Mouse (Mus musculus) kidney, embryonic 16.5 days (tissue): ENCODE results near the gene Hspb6. TPM values are rescaled to one million over a fixed set of nuclear protein-coding genes. Genes with fewer than 3 reads are reported as not detected.

Experiments used
- ATAC-seq: fragments of 200-750 bp; cut with Nextera tagmentation; 2 replicates; pipeline ENCODE4 v1.8.0; 2017; ENCODE audit warnings: moderate TSS enrichment; ENCODE audit not compliant: low FRiP score, low TSS enrichment
- H3K27ac ChIP-seq: fragments of 300-500 bp; sonication (generic); 2 replicates; pipeline ENCODE4 v1.5.1; 2014; ENCODE audit warnings: low read length
- H3K27me3 ChIP-seq: fragments of 300-500 bp; sonication (generic); 2 replicates; pipeline ENCODE4 v1.6.1; 2014; ENCODE audit warnings: low read length, control low read depth, mixed read lengths; ENCODE audit not compliant: insufficient read depth
- H3K36me3 ChIP-seq: fragments of 300-500 bp; sonication (generic); 2 replicates; pipeline ENCODE4 v1.6.1; 2014; ENCODE audit warnings: low read length, control low read depth, mixed read lengths; ENCODE audit not compliant: insufficient read depth
- H3K4me1 ChIP-seq: fragments of 300-500 bp; sonication (generic); 2 replicates; pipeline ENCODE4 v1.6.1; 2014; ENCODE audit warnings: low read length, control low read depth, mixed read lengths; ENCODE audit not compliant: insufficient read depth
- H3K4me2 ChIP-seq: fragments of 300-500 bp; sonication (generic); replicated peaks from 2 replicates; pipeline ENCODE4 v1.6.1; 2014; ENCODE audit warnings: low read depth, low read length
- H3K4me3 ChIP-seq: fragments of 300-500 bp; sonication (generic); 2 replicates; pipeline ENCODE4 v1.5.1; 2014; ENCODE audit warnings: mild to moderate bottlenecking, low read length
- H3K9ac ChIP-seq: fragments of 300-500 bp; sonication (generic); replicated peaks from 2 replicates; pipeline ENCODE4 v1.6.1; 2014; ENCODE audit warnings: low read length
- H3K9me3 ChIP-seq: fragments of 300-500 bp; sonication (generic); 2 replicates; pipeline ENCODE4 v1.6.1; 2016; ENCODE audit warnings: low read length, control low read depth
- WGBS: fragments of 180-500 bp; shearing (Covaris S2); extraction: QIAGEN DNeasy Blood & Tissue Kit; methylation state at CpG from one replicate; pipeline ENCODE4 v1.1.7; 2014; 5-methylcytosine and 5-hydroxymethylcytosine counted together
- microRNA-seq: library from miRNA; unstranded; fragments of <30 nt; microRNA quantifications from one replicate; pipeline ENCODE4, GENCODE M21; 2016
- polyA plus RNA-seq: library from polyadenylated mRNA; unstranded; fragments of >200 nt; fragmentation: Nextera tagmentation; extraction: Ambion mirVana; gene quantifications from 2 replicates; pipeline ENCODE4 v1.2.1, GENCODE M21; 2015

The Hspb6 gene
- polyA plus RNA-seq, 1 experiment from 2014 or later = 20.6 TPM

GRCm38 (mm10) chr7:30600651-30601050 lies 48.7 kb downstream of the Hspb6 start:
- no peaks in the 10 kb centered on the region for H3K9me3 ChIP-seq
- no peak overlapping the region for H3K4me3 ChIP-seq
- no peaks in the 10 kb centered on the region for H3K27me3 ChIP-seq
- ATAC-seq = 0 out of 2 replicates have a peak, but pooled peaks have one; percentile 33
- peak overlapping the region; percentile 31 for H3K27ac ChIP-seq
- peaks cover 23% of the 10 kb centered on the region for H3K4me1 ChIP-seq
- H3K36me3 ChIP-seq = no peaks in the 10 kb centered on the region
- H3K9ac ChIP-seq = no peak overlapping the region
- WGBS = 70% methylated on average over 7 of the region's 7 CpGs
- no peak overlapping the region; the same call in 1 of the 2 replicates for H3K4me2 ChIP-seq

GRCm38 (mm10) chr7:30602583-30602982 lies 50.6 kb downstream of the Hspb6 start:
- no peak overlapping the region for H3K4me3 ChIP-seq
- peaks cover 23% of the 10 kb centered on the region for H3K4me1 ChIP-seq
- peak overlapping the region; percentile 71 for H3K27ac ChIP-seq
- no peak overlapping the region for H3K4me2 ChIP-seq
- no peaks in the 10 kb centered on the region for H3K27me3 ChIP-seq
- H3K9me3 ChIP-seq = no peaks in the 10 kb centered on the region
- no peak overlapping the region for H3K9ac ChIP-seq
- H3K36me3 ChIP-seq = no peaks in the 10 kb centered on the region
- peak; percentile 64 for ATAC-seq
- WGBS = 14% methylated on average over 3 of the region's 3 CpGs

- Histone ChIP-seq H3K27ac (no peak overlapping the region), H3K4me1 (peaks cover 23% of the 10 kb centered on the region), H3K9me3 (no peaks in the 10 kb centered on the region), H3K9ac (peak overlapping the region; percentile 25; the same call in 1 of the 2 replicates), H3K4me3 (no peak overlapping the region), H3K4me2 (no peak overlapping the region), H3K27me3 (no peaks in the 10 kb centered on the region), H3K36me3 (no peaks in the 10 kb centered on the region)
- WGBS = 38% methylated on average over 8 of the region's 8 CpGs
- ATAC-seq = no peak
Measured at GRCm38 (mm10) chr7:30604424-30604823, 52.4 kb downstream of the Hspb6 start.

- 83% methylated on average over 8 of the region's 8 CpGs for WGBS
- H3K9me3 ChIP-seq = no peaks in the 10 kb centered on the region
- no peak overlapping the region for H3K4me3 ChIP-seq
- ATAC-seq = no peak
- peak overlapping the region; percentile 25; the same call in 1 of the 2 replicates for H3K9ac ChIP-seq
- no peak overlapping the region for H3K27ac ChIP-seq
- H3K4me2 ChIP-seq = no peak overlapping the region
- H3K27me3 ChIP-seq = no peaks in the 10 kb centered on the region
- no peaks in the 10 kb centered on the region for H3K36me3 ChIP-seq
- peaks cover 23% of the 10 kb centered on the region for H3K4me1 ChIP-seq
Measured at GRCm38 (mm10) chr7:30604944-30605343, 53.0 kb downstream of the Hspb6 start.

Small RNA genes lying within 50 kb of the gene (microRNA-seq; reads per million reads assigned to microRNA genes)
- gene Gm38670 (1.6 reads per million, percentile 3 among the genes with 10 or more reads in this experiment), gene Mir3569 (1.4 reads per million)

Other genes with a start within 250 kb of the Hspb6 start
- 106 and 107 TPM in 2 replicates for gene Alkbh6, start 243.5 kb upstream of the Hspb6 start, polyA plus RNA-seq
- gene Syne4, start 237.4 kb upstream of the Hspb6 start, polyA plus RNA-seq = 129 and 136 TPM in 2 replicates
- 2.3 and 3.7 TPM in 2 replicates for gene E130208F15Rik, start 230.4 kb upstream of the Hspb6 start, polyA plus RNA-seq
- 17.2 and 18.1 TPM in 2 replicates for gene Sdhaf1, start 228.3 kb upstream of the Hspb6 start, polyA plus RNA-seq
- gene Lrfn3, start 189.4 kb upstream of the Hspb6 start, polyA plus RNA-seq = 6.8 and 8.3 TPM in 2 replicates
- 29.3 and 31.4 TPM in 2 replicates for gene Tyrobp, start 138.4 kb upstream of the Hspb6 start, polyA plus RNA-seq
- gene Hcst, start 132.3 kb upstream of the Hspb6 start, polyA plus RNA-seq = 0.63 and 0.84 TPM in 2 replicates
- 1.6 and 2.0 TPM in 2 replicates for gene Nfkbid, start 130.4 kb upstream of the Hspb6 start, polyA plus RNA-seq
- gene Aplp1, start 106.6 kb upstream of the Hspb6 start, polyA plus RNA-seq = 27.9 and 31.5 TPM in 2 replicates
- 0.78 and 1.1 TPM in 2 replicates for gene Kirrel2, start 94.5 kb upstream of the Hspb6 start, polyA plus RNA-seq
- 5.4 and 5.5 TPM in 2 replicates for gene Nphs1, start 93.9 kb upstream of the Hspb6 start, polyA plus RNA-seq
- gene Prodh2, start 58.6 kb upstream of the Hspb6 start, polyA plus RNA-seq = 21.1 and 27.6 TPM in 2 replicates
- 12.0 and 14.9 TPM in 2 replicates for gene Arhgap33, start 17.1 kb upstream of the Hspb6 start, polyA plus RNA-seq
- 12.0 and 16.6 TPM in 2 replicates for gene Proser3, start 121 bp downstream of the Hspb6 start, polyA plus RNA-seq
- 47.0 and 48.1 TPM in 2 replicates for gene Lin37, start 7.7 kb downstream of the Hspb6 start, polyA plus RNA-seq
- gene U2af1l4, start 11.1 kb downstream of the Hspb6 start, polyA plus RNA-seq = 91.6 and 99.4 TPM in 2 replicates
- gene Gm49396, start 11.2 kb downstream of the Hspb6 start, polyA plus RNA-seq = 18.2 and 18.9 TPM in 2 replicates
- gene Psenen, start 11.4 kb downstream of the Hspb6 start, polyA plus RNA-seq = 142 and 148 TPM in 2 replicates
- 6.0 and 8.7 TPM in 2 replicates for gene Igflr1, start 13.2 kb downstream of the Hspb6 start, polyA plus RNA-seq
- gene Kmt2b, start 36.5 kb downstream of the Hspb6 start, polyA plus RNA-seq = 7.8 and 9.0 TPM in 2 replicates
- gene Zbtb32, start 46.7 kb downstream of the Hspb6 start, polyA plus RNA-seq = 0.77 and 1.3 TPM in 2 replicates
- gene Upk1a, start 60.7 kb downstream of the Hspb6 start, polyA plus RNA-seq = 7.9 and 13.0 TPM in 2 replicates
- gene Cox6b1, start 74.0 kb downstream of the Hspb6 start, polyA plus RNA-seq = 1,049 TPM in 2 replicates
- not detected in 2 replicates for gene Etv2, start 83.7 kb downstream of the Hspb6 start, polyA plus RNA-seq
- 111 and 119 TPM in 2 replicates for gene Rbm42, start 98.1 kb downstream of the Hspb6 start, polyA plus RNA-seq
- gene Haus5, start 112.8 kb downstream of the Hspb6 start, polyA plus RNA-seq = 59.4 and 67.0 TPM in 2 replicates
- gene Pmis2, start 119.4 kb downstream of the Hspb6 start, polyA plus RNA-seq = not detected in 2 replicates
- gene 2200002J24Rik, start 146.7 kb downstream of the Hspb6 start, polyA plus RNA-seq = 0.40 and 0.51 TPM in 2 replicates
- 2.1 and 3.2 TPM in 2 replicates for gene Atp4a, start 160.0 kb downstream of the Hspb6 start, polyA plus RNA-seq
- gene Tmem147, start 177.4 kb downstream of the Hspb6 start, polyA plus RNA-seq = 209 and 225 TPM in 2 replicates
- gene Gapdhs, start 191.5 kb downstream of the Hspb6 start, polyA plus RNA-seq = 0.21 and 0.45 TPM in 2 replicates
- 1.7 and 2.3 TPM in 2 replicates for gene Sbsn, start 199.3 kb downstream of the Hspb6 start, polyA plus RNA-seq
- 0.89 and 1.2 TPM in 2 replicates for gene Dmkn, start 211.6 kb downstream of the Hspb6 start, polyA plus RNA-seq
- 1.0 and 1.5 TPM in 2 replicates for gene Krtdap, start 235.7 kb downstream of the Hspb6 start, polyA plus RNA-seq